Mouse (Mus musculus) midbrain, embryonic 10.5 days (tissue): ENCODE measurements around the gene Gpd2. TPM values are rescaled to one million over a fixed set of nuclear protein-coding genes. Genes with fewer than 3 reads are reported as not detected.

Source experiments
- DNase-seq: peaks from one replicate; pipeline ENCODE4 v3.0.0-alpha.2; 2017; ENCODE audit warnings: low spot score
- H3K27ac ChIP-seq: fragments of 300-500 bp; sonication (generic); replicated peaks from 2 replicates; pipeline ENCODE4 v1.5.1; 2016; ENCODE audit warnings: mild to moderate bottlenecking
- H3K27me3 ChIP-seq: fragments of 300-500 bp; sonication (generic); 2 replicates; pipeline ENCODE4 v1.6.1; 2016; ENCODE audit warnings: low read depth, mild to moderate bottlenecking; ENCODE audit not compliant: poor library complexity, severe bottlenecking
- H3K36me3 ChIP-seq: fragments of 300-500 bp; sonication (generic); 2 replicates; pipeline ENCODE4 v1.6.1; 2016; ENCODE audit warnings: mild to moderate bottlenecking, moderate library complexity
- H3K4me1 ChIP-seq: fragments of 300-500 bp; sonication (generic); 2 replicates; pipeline ENCODE4 v1.6.1; 2016
- H3K4me3 ChIP-seq: fragments of 300-500 bp; sonication (generic); 2 replicates; pipeline ENCODE4 v1.5.1; 2016; ENCODE audit warnings: mild to moderate bottlenecking, moderate library complexity
- H3K9me3 ChIP-seq: fragments of 300-500 bp; sonication (generic); replicated peaks from 2 replicates; pipeline ENCODE4 v1.6.1; 2016; ENCODE audit warnings: mild to moderate bottlenecking
- WGBS: fragments of 180-500 bp; shearing (Covaris S2); methylation state at CpG from one replicate; pipeline ENCODE4 v1.1.7; 2016; 5-methylcytosine and 5-hydroxymethylcytosine counted together
- polyA plus RNA-seq: library from polyadenylated mRNA; unstranded; fragments of >200 nt; fragmentation: Nextera tagmentation; extraction: Ambion mirVana; gene quantifications from 2 replicates; pipeline ENCODE4 v1.2.1, GENCODE M21; 2016

Gpd2 gene
- polyA plus RNA-seq, 1 experiment from 2014 or later = 24.4 TPM

- Histone ChIP-seq H3K4me3 (no peak overlapping the region), H3K9me3 (no peaks in the 10 kb centered on the region), H3K4me1 (peaks cover 6% of the 10 kb centered on the region), H3K27me3 (peaks cover 32% of the 10 kb centered on the region), H3K27ac (no peak overlapping the region), H3K36me3 (no peaks in the 10 kb centered on the region)
- 90% methylated on average over 8 of the region's 8 CpGs for WGBS
- DNase-seq = no peak
Measured at GRCm38 (mm10) chr2:57232328-57232727, 5.1 kb upstream of the Gpd2 start.

- Histone ChIP-seq H3K9me3 (no peaks in the 10 kb centered on the region), H3K27ac (no peak overlapping the region), H3K36me3 (no peaks in the 10 kb centered on the region), H3K4me3 (no peak overlapping the region), H3K27me3 (peaks cover 32% of the 10 kb centered on the region), H3K4me1 (peaks cover 25% of the 10 kb centered on the region)
- WGBS = 85% methylated on average over 2 of the region's 2 CpGs
- DNase-seq = no peak
Measured at GRCm38 (mm10) chr2:57236246-57236645, 1.2 kb upstream of the Gpd2 start.

GRCm38 (mm10) chr2:57237026-57237425 is 409 bp upstream of the Gpd2 start:
- H3K9me3 ChIP-seq = no peaks in the 10 kb centered on the region
- peak overlapping the region; percentile 81 for H3K4me3 ChIP-seq
- H3K27me3 ChIP-seq = peaks cover 32% of the 10 kb centered on the region
- no peak overlapping the region for H3K27ac ChIP-seq
- 59% methylated on average over 6 of the region's 6 CpGs for WGBS
- DNase-seq = no peak
- no peaks in the 10 kb centered on the region for H3K36me3 ChIP-seq
- peaks cover 25% of the 10 kb centered on the region for H3K4me1 ChIP-seq

GRCm38 (mm10) chr2:57237920-57238613 is 632 bp downstream of the Gpd2 start:
- H3K27ac ChIP-seq = peak overlapping the region; percentile 91
- peak; percentile 84 for DNase-seq
- WGBS = under 1% methylated on average over 68 of the region's 69 CpGs

GRCm38 (mm10) chr2:57238614-57239165 is 1.3 kb downstream of the Gpd2 start:
- H3K27ac ChIP-seq = peak overlapping the region; percentile 91
- peak overlapping the region; percentile 81 for H3K4me3 ChIP-seq
- H3K9me3 ChIP-seq = no peaks in the 10 kb centered on the region
- peaks cover 25% of the 10 kb centered on the region for H3K4me1 ChIP-seq
- WGBS = 1% methylated on average over 17 of the region's 17 CpGs
- H3K27me3 ChIP-seq = peaks cover 26% of the 10 kb centered on the region
- H3K36me3 ChIP-seq = no peaks in the 10 kb centered on the region
- DNase-seq = no peak

More at GRCm38 (mm10) chr2:57237920-57238613, 632 bp downstream of the Gpd2 start:
- no peaks in the 10 kb centered on the region for H3K36me3 ChIP-seq
- H3K27me3 ChIP-seq = peaks cover 31% of the 10 kb centered on the region
- no peaks in the 10 kb centered on the region for H3K9me3 ChIP-seq
- peak overlapping the region; percentile 81 for H3K4me3 ChIP-seq
- H3K4me1 ChIP-seq = peaks cover 25% of the 10 kb centered on the region

- Histone ChIP-seq H3K4me1 (peaks cover 25% of the 10 kb centered on the region), H3K27ac (no peak overlapping the region), H3K36me3 (no peaks in the 10 kb centered on the region), H3K27me3 (peaks cover 26% of the 10 kb centered on the region), H3K4me3 (0 out of 2 replicates have a peak overlapping the region, but pooled peaks have one; percentile 81), H3K9me3 (no peaks in the 10 kb centered on the region)
- WGBS = 21% methylated on average over 2 of the region's 2 CpGs
- no peak for DNase-seq
Measured at GRCm38 (mm10) chr2:57239356-57239755, 1.9 kb downstream of the Gpd2 start.

GRCm38 (mm10) chr2:57243987-57244386 is 6.6 kb downstream of the Gpd2 start:
- H3K9me3 ChIP-seq = 0 out of 2 replicates have a peak, but pooled peaks cover 3% of the 10 kb centered on the region
- no peaks in the 10 kb centered on the region for H3K36me3 ChIP-seq
- no peak overlapping the region for H3K27ac ChIP-seq
- H3K27me3 ChIP-seq = no peaks in the 10 kb centered on the region; the same call in 1 of the 2 replicates
- DNase-seq = no peak
- H3K4me1 ChIP-seq = peaks cover 4% of the 10 kb centered on the region
- no peak overlapping the region for H3K4me3 ChIP-seq
- WGBS = 72% methylated on average over 5 of the region's 5 CpGs

- H3K4me1 ChIP-seq = no peaks in the 10 kb centered on the region
- no peak for DNase-seq
- H3K36me3 ChIP-seq = no peaks in the 10 kb centered on the region
- H3K9me3 ChIP-seq = 0 out of 2 replicates have a peak, but pooled peaks cover 3% of the 10 kb centered on the region
- no peaks in the 10 kb centered on the region for H3K27me3 ChIP-seq
- 94% methylated on average over 6 of the region's 6 CpGs for WGBS
- H3K4me3 ChIP-seq = no peak overlapping the region
- no peak overlapping the region for H3K27ac ChIP-seq
Measured at GRCm38 (mm10) chr2:57245721-57246328, 8.4 kb downstream of the Gpd2 start.

- no peak for DNase-seq
- WGBS = 92% methylated on average over 3 of the region's 3 CpGs
- H3K27me3 ChIP-seq = no peaks in the 10 kb centered on the region
Measured at GRCm38 (mm10) chr2:57250113-57250512, 12.7 kb downstream of the Gpd2 start.

GRCm38 (mm10) chr2:57251636-57252317 is 14.3 kb downstream of the Gpd2 start:
- no peak overlapping the region for H3K4me3 ChIP-seq
- no peaks in the 10 kb centered on the region for H3K36me3 ChIP-seq
- no peak overlapping the region for H3K27ac ChIP-seq
- 0 out of 2 replicates have a peak, but pooled peaks cover 3% of the 10 kb centered on the region for H3K9me3 ChIP-seq
- no peaks in the 10 kb centered on the region for H3K27me3 ChIP-seq
- no peak for DNase-seq
- 94% methylated on average over 13 of the region's 13 CpGs for WGBS
- H3K4me1 ChIP-seq = peaks cover 22% of the 10 kb centered on the region

More at GRCm38 (mm10) chr2:57250113-57250512, 12.7 kb downstream of the Gpd2 start:
- Histone ChIP-seq H3K9me3 (0 out of 2 replicates have a peak, but pooled peaks cover 3% of the 10 kb centered on the region), H3K36me3 (no peaks in the 10 kb centered on the region), H3K4me3 (no peak overlapping the region), H3K27ac (no peak overlapping the region), H3K4me1 (peaks cover 5% of the 10 kb centered on the region)

- H3K36me3 ChIP-seq = no peaks in the 10 kb centered on the region
- peaks cover 24% of the 10 kb centered on the region for H3K4me1 ChIP-seq
- H3K9me3 ChIP-seq = 0 out of 2 replicates have a peak, but pooled peaks cover 3% of the 10 kb centered on the region
- no peaks in the 10 kb centered on the region for H3K27me3 ChIP-seq
- no peak overlapping the region for H3K4me3 ChIP-seq
- no peak for DNase-seq
- 75% methylated on average over 10 of the region's 10 CpGs for WGBS
- no peak overlapping the region for H3K27ac ChIP-seq
Measured at GRCm38 (mm10) chr2:57252542-57253301, 15.3 kb downstream of the Gpd2 start.

GRCm38 (mm10) chr2:57254267-57254666 is 16.8 kb downstream of the Gpd2 start:
- H3K27ac ChIP-seq = no peak overlapping the region
- no peak overlapping the region for H3K4me3 ChIP-seq
- WGBS = 91% methylated on average over 4 of the region's 4 CpGs
- no peaks in the 10 kb centered on the region for H3K27me3 ChIP-seq
- DNase-seq = no peak
- no peaks in the 10 kb centered on the region for H3K36me3 ChIP-seq
- no peaks in the 10 kb centered on the region for H3K9me3 ChIP-seq
- H3K4me1 ChIP-seq = peaks cover 24% of the 10 kb centered on the region
